Mouse (Mus musculus): ENCODE data around the gene Vsx2. TPM values are rescaled to one million over a fixed set of nuclear protein-coding genes. Genes with fewer than 3 reads are reported as not detected.

The Vsx2 gene
- total and polyA plus RNA-seq, 2 experiments from 2014 or later: 2.4 to 2.5 TPM

GRCm38 (mm10) chr12:84640654-84641053 lies 71.1 kb downstream of the Vsx2 start, which contains the start of gene Vrtn:
Vrtn (plus strand) TSS chr12:84641019.
- no peak for TF ChIP-seq CTCF (IDR thresholded peaks at IDR 0.05; ENCODE audit: low read depth)
- Histone ChIP-seq H3K9ac (replicated peaks; ENCODE audit: low read length) (no peak within 1 kb of the TSS), H3K4me2 (ENCODE audit: low read depth, low read length) (no peak within 1 kb of the TSS), H3K27me3 (ENCODE audit: insufficient read depth, low read length) (peaks cover 27% of the 10 kb centered on the region), H3K36me3 (ENCODE audit: insufficient read depth, low read length) (no peaks in the 10 kb centered on the region), H3K4me3 (ENCODE audit: low read length) (no peak within 1 kb of the TSS), H3K27ac (no peak within 1 kb of the TSS), H3K9me3 (ENCODE audit: low read length) (no peaks in the 10 kb centered on the region), H3K4me1 (ENCODE audit: insufficient read depth, low read length) (no peaks in the 10 kb centered on the region)
- no peak for ATAC-seq
- 7% methylated on average over 9 of the region's 9 CpGs for WGBS
- no peak for DNase-seq (ENCODE audit: low spot score)

Other genes with a start within 250 kb of the Vsx2 start
- 67.9 and 80.2 TPM in 2 replicates for gene Coq6, start 208.1 kb upstream of the Vsx2 start, total RNA-seq (2014; rRNA removed)
- gene Coq6, start 208.1 kb upstream of the Vsx2 start, polyA plus RNA-seq (2015; fragmentation: Nextera tagmentation; extraction: Ambion mirVana): 39.7 and 40.8 TPM in 2 replicates
- 7.1 and 9.7 TPM in 2 replicates for gene Fam161b, start 207.9 kb upstream of the Vsx2 start, total RNA-seq (2014; rRNA removed)
- 9.8 and 10.2 TPM in 2 replicates for gene Fam161b, start 207.9 kb upstream of the Vsx2 start, polyA plus RNA-seq (2015; fragmentation: Nextera tagmentation; extraction: Ambion mirVana)
- gene Entpd5, start 160.7 kb upstream of the Vsx2 start, total RNA-seq (2014; rRNA removed): 15.6 and 20.8 TPM in 2 replicates
- gene Entpd5, start 160.7 kb upstream of the Vsx2 start, polyA plus RNA-seq (2015; fragmentation: Nextera tagmentation; extraction: Ambion mirVana): 13.2 and 13.4 TPM in 2 replicates
- gene Bbof1, start 160.7 kb upstream of the Vsx2 start, total RNA-seq (2014; rRNA removed): 2.2 and 2.4 TPM in 2 replicates
- gene Bbof1, start 160.7 kb upstream of the Vsx2 start, polyA plus RNA-seq (2015; fragmentation: Nextera tagmentation; extraction: Ambion mirVana): 2.1 and 2.3 TPM in 2 replicates
- gene Rnf113a2, start 152.6 kb upstream of the Vsx2 start, total RNA-seq (2014; rRNA removed): 3.2 and 7.4 TPM in 2 replicates
- 20.1 and 21.3 TPM in 2 replicates for gene Rnf113a2, start 152.6 kb upstream of the Vsx2 start, polyA plus RNA-seq (2015; fragmentation: Nextera tagmentation; extraction: Ambion mirVana)
- 37.5 and 47.2 TPM in 2 replicates for gene Aldh6a1, start 118.8 kb upstream of the Vsx2 start, total RNA-seq (2014; rRNA removed)
- gene Aldh6a1, start 118.8 kb upstream of the Vsx2 start, polyA plus RNA-seq (2015; fragmentation: Nextera tagmentation; extraction: Ambion mirVana): 46.5 and 52.1 TPM in 2 replicates
- gene Lin52, start 118.3 kb upstream of the Vsx2 start, total RNA-seq (2014; rRNA removed): 23.1 and 23.5 TPM in 2 replicates
- gene Lin52, start 118.3 kb upstream of the Vsx2 start, polyA plus RNA-seq (2015; fragmentation: Nextera tagmentation; extraction: Ambion mirVana): 20.4 and 25.2 TPM in 2 replicates
- gene Abcd4, start 47.7 kb downstream of the Vsx2 start, total RNA-seq (2014; rRNA removed): 7.5 and 12.3 TPM in 2 replicates
- gene Abcd4, start 47.7 kb downstream of the Vsx2 start, polyA plus RNA-seq (2015; fragmentation: Nextera tagmentation; extraction: Ambion mirVana): 9.2 and 10.9 TPM in 2 replicates
- gene Vrtn, start 71.3 kb downstream of the Vsx2 start, total RNA-seq (2014; rRNA removed): not detected in 2 replicates
- gene Vrtn, start 71.3 kb downstream of the Vsx2 start, polyA plus RNA-seq (2015; fragmentation: Nextera tagmentation; extraction: Ambion mirVana): not detected in 2 replicates
- gene Syndig1l, start 129.1 kb downstream of the Vsx2 start, total RNA-seq (2014; rRNA removed): 19.6 and 23.4 TPM in 2 replicates
- 9.9 and 12.2 TPM in 2 replicates for gene Syndig1l, start 129.1 kb downstream of the Vsx2 start, polyA plus RNA-seq (2015; fragmentation: Nextera tagmentation; extraction: Ambion mirVana)
- 39.2 and 39.5 TPM in 2 replicates for gene Npc2, start 203.4 kb downstream of the Vsx2 start, total RNA-seq (2014; rRNA removed)
- 55.4 and 57.5 TPM in 2 replicates for gene Npc2, start 203.4 kb downstream of the Vsx2 start, polyA plus RNA-seq (2015; fragmentation: Nextera tagmentation; extraction: Ambion mirVana)
- gene Isca2, start 203.5 kb downstream of the Vsx2 start, total RNA-seq (2014; rRNA removed): 61.1 and 102 TPM in 2 replicates
- 133 and 138 TPM in 2 replicates for gene Isca2, start 203.5 kb downstream of the Vsx2 start, polyA plus RNA-seq (2015; fragmentation: Nextera tagmentation; extraction: Ambion mirVana)